Mouse (Mus musculus): ENCODE data around the gene Mllt1.
A peak's percentile ranks its signal among the peaks of the same experiment; 100 is the strongest.

Mllt1 gene

DNA sequence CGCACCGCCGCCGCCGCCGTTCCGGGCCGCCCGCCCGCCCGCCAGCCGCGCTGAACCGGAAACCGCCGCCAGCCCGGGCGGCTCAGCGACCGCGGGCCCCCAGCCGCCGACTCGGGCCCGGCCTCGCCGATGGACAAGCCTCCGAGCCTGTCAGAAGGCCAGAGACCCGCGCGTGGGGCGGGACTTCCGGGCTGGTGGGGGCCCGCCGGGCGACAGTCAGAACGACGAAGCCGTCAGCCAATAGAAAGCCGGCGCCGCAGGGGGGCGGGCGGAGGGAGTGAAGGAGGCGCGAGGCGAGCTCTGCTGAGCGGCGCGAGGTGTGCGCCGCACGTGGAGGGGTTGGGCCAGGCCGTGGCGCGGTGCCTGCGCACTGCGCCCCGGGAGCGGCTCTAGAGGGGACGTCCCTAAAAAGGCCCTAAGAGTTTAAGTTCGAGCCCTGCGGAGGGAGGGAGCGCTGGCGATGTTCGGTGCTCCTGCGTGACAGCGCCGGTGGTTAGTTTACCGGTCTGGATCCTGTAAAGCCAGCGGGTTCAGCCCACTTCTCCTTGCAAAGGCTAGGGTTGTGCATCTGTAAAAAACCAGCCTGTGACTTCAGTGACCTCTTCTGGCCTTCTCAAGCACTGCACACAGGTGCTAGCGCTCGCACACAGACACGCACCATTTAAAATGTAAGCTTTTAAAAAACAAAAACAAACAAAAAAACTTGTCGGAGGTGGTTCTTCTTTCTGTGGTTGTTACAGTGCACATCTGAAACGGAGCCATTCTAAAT is at the start of gene Mllt1:
Gene Mllt1 (minus strand): TSS at position 53 of the 769 bp plus-strand sequence.
- peak; percentile 97 to 98 for DNase-seq (ENCODE audit: low spot score in 2 of 2)

- DNase-seq (ENCODE audit: low spot score in 2 of 2): no peak
Measured at GRCm38 (mm10) chr17:56984886-56985285, 49.7 kb upstream of the Mllt1 start.

GRCm38 (mm10) chr17:56982013-56982412 is 46.8 kb upstream of the Mllt1 start, which contains the start of gene Acer1:
TSS of gene Acer1 (minus strand) at chr17:56982126.
- no peak for DNase-seq (ENCODE audit: low spot score in 2 of 2)

- no peak for DNase-seq (ENCODE audit: low spot score in 2 of 2)
Measured at GRCm38 (mm10) chr17:56981049-56981448, 45.8 kb upstream of the Mllt1 start.

DNA sequence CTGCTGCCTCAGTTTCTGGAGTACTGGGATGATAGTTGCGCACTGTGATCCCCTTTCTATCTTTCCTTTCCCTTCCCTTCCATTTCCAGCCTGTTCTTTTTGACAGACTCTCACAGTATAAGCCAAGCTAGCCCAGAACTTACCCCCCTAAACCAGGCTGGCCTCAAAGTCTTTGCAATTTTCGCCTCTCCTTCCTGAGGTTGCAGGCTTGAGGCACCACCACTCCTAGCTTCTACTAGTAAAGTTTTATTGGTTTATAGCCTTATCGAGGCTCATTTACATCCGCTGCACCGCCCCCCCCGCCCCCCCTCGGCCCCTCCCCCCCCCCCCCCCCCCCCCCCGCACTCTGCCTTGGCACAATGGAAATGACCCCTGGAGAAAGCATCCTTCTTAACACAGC is 44.3 kb upstream of the Mllt1 start:
- DNase-seq (ENCODE audit: low spot score in 2 of 2): no peak

DNA sequence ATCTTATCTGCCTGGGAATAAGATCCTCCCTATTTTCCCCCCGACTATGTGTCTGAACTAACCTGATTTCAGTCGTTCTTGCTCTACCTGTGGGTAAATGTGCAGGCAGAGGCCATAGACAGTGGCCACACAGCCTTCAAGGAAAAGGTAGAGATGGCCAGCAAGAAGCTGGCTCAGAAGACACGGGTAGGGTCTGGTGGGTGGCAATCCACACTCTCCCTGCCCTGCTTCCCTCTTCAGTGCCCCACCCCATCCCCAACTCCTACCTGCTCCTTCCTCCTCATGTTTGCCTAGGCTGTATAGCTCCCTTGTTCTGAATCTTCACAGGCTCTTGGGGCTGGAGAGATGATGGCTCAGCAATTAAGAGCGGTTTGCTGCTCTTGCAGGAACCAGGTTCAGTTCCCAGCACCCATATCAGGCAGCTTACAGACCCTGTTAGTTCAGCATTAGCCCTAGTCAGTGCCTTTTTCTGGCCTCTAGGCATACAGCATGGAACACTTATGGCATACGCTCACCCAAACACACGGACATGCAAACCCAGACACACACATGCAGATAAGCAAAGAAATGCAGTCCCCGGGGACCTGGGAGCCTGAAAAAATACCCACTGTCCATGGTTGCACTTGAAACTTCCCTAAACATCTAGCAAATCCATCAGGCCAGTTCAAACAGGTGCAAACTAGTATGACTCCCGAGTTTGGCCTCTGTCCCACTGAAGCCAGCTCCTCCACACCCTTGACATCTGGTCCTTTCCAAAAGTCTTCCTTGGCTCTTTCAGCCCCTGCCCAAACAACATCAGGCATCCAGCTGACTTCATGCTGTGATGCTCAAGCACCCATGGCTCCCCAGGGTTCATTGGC is 41.5 kb upstream of the Mllt1 start:
- DNase-seq (ENCODE audit: low spot score in 2 of 2): no peak

GRCm38 (mm10) chr17:56975391-56975790 is 40.2 kb upstream of the Mllt1 start:
- DNase-seq (ENCODE audit: low spot score in 2 of 2): no peak

GRCm38 (mm10) chr17:56974708-56975240 is 39.6 kb upstream of the Mllt1 start:
- no peak for DNase-seq (ENCODE audit: low spot score in 2 of 2)

GRCm38 (mm10) chr17:56973956-56974707 is 38.9 kb upstream of the Mllt1 start:
- no peak for DNase-seq (ENCODE audit: low spot score in 2 of 2)

- no peak for DNase-seq (ENCODE audit: low spot score in 2 of 2)
Measured at GRCm38 (mm10) chr17:56970081-56970480, 34.9 kb upstream of the Mllt1 start.

GRCm38 (mm10) chr17:56969321-56969720 is 34.1 kb upstream of the Mllt1 start:
- DNase-seq (ENCODE audit: low spot score in 2 of 2): no peak

GRCm38 (mm10) chr17:56963646-56964045 is 28.4 kb upstream of the Mllt1 start:
- DNase-seq (ENCODE audit: low spot score in 2 of 2): no peak

DNA sequence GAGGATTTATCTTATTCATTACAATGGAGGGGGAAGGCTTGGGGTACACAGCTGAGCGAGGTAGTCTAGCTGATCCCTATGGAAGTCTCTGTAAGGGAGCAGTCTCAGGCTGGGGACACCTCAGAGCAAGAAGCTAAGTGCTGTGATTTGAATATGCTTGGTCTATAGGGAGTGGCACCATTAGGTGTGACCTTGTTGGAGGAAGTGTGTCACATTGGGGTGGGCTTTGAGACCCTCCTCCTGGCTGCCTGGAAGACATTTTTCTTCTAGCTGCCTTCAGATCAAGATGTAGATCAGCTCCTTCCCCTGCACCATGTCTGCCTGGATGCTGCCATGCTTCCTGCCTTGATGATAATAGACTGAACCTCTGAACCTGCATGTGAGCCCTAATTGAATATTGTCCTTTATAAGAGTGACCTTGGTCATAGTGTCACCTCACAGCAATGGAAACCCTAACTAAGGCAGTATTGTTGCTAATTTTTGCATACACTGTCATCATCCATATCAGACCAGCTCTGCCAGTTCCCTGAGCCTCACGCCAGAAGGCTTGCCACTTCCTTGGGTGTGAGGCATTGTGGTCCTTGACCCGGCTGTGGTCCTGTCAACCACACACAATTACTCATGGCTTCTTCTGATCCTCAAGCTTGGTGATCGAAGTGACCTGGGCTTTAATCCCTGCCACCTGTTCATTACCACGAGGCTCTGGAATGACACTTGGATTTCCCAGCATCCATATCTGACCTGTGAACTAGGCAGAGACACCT is 27.6 kb upstream of the Mllt1 start:
- DNase-seq (ENCODE audit: low spot score in 2 of 2): no peak

- DNase-seq (ENCODE audit: low spot score in 2 of 2): no peak
Measured at GRCm38 (mm10) chr17:56961880-56962279, 26.7 kb upstream of the Mllt1 start.

DNA sequence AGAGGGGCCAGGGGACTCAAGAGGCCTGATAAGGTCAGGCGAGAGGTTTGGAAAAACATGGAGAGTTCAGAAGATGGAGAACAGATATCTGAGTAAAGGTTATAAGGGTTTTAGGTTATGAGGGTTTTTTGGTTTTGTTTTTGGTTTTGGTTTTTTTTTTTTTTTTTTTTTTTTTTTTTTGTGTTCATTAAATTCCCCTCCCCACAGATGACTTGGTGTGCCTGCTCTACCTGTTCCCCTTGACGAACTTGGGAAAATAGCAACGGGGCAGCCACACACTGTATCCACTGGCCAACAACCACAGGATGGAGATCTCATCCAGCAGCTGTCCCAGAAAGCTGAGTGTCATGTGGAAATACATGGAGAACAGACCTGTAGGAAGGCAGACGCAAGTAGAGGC is 23.5 kb upstream of the Mllt1 start:
- no peak for DNase-seq (ENCODE audit: low spot score in 2 of 2)

DNA sequence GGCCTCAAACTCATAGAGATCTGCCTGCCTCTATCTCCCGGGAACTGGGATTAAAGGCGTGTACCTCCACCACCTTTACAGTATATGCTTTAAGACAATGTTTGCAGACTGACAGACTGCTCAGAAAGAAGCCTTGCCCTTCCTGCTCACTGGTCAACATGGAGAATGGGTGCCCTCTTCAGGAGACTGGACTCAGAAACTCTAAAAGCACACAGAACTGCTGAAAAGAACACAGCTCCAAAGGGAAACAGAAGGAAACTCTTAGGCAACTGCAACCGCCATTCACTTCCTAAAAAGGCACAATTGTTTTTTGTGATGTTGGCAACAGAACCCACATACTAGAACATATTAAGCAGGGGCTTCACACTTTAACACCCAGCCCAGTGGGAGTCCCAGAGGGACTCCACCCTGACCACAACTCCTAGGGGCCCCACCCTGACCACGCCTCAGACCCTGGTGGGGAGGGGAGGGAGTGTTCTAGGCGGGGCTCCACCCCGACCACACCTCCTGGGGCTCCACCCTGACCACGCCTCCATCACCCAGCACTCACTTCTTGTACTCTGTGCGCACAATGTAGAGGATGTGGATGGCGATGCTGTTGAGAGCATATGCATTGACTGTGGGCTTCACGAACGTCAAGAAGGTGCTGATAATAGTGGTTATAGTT is 22.7 kb upstream of the Mllt1 start:
- no peak for DNase-seq (ENCODE audit: low spot score in 2 of 2)

GRCm38 (mm10) chr17:56954871-56955270 is 19.7 kb upstream of the Mllt1 start:
- DNase-seq (ENCODE audit: low spot score in 2 of 2): no peak

GRCm38 (mm10) chr17:56952639-56953038 is 17.4 kb upstream of the Mllt1 start:
- DNase-seq (ENCODE audit: low spot score in 2 of 2): no peak

- peak in 1 of 2 experiments; percentile 29 for DNase-seq (ENCODE audit: low spot score in 2 of 2)
Measured at GRCm38 (mm10) chr17:56950915-56951314, 15.7 kb upstream of the Mllt1 start.

- DNase-seq (ENCODE audit: low spot score in 2 of 2): no peak
Measured at GRCm38 (mm10) chr17:56938751-56939150, 3.5 kb upstream of the Mllt1 start.

DNA sequence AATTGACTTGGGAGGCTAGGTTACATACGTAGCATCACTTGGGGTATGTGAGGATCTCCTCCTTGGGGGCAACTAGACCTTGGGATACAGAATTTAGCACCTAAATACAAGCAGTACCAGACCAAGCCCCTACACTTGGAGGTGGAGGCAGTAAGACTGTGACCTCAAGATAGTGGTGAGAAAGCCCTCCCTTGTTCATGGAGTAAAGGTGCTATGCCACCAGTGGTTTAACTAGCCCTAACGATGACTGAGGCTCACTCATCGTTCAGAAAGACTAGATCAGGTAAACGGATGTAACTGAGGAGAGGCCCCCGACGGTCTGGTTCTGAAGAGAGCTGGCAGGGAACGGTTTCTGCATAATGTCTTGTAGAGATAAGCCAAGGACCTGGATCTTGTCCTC is 1.5 kb upstream of the Mllt1 start:
- DNase-seq (ENCODE audit: low spot score in 2 of 2): no peak

All from heart, adult 9 months (tissue).